Mouse (Mus musculus): ENCODE results near the gene Gm9833. TPM values are rescaled to one million over a fixed set of nuclear protein-coding genes. Genes with fewer than 3 reads are reported as not detected.

Gm9833 gene
- polyA plus RNA-seq, 1 experiment from 2014 or later: 1.5 TPM

DNA sequence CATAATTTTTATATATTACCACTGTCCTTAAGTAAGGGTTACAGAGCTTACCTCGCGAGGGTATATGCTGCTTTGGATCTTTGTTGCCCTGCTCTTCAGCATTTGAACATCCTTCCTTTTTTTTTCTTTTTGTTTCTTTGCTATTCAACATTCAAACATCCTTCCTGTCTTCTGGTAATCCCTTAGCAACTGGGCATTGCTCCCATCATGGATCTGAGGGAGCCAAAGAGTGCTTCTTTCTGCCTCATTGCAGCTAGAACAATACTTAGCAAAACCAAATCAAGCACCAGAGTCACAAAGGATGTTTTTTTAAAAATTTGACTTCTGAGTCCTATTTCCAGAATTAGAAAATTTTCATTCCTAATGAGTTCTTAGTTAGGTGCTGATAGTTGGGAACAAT is 24.8 kb downstream of the Gm9833 start:
- Histone ChIP-seq H3K36me3 (ENCODE audit: control insufficient read depth, insufficient read depth, low read length) (no peaks in the 10 kb centered on the region), H3K4me1 (ENCODE audit: control insufficient read depth, insufficient read depth, low read length) (no peaks in the 10 kb centered on the region), H3K27ac (ENCODE audit: low read length) (no peak overlapping the region), H3K9ac (ENCODE audit: low read depth, low read length) (no peak overlapping the region), H3K9me3 (ENCODE audit: control insufficient read depth, low read length) (no peaks in the 10 kb centered on the region), H3K27me3 (replicated peaks; ENCODE audit: control insufficient read depth, insufficient read depth, low read length) (no peaks in the 10 kb centered on the region), H3K4me3 (ENCODE audit: low read length) (no peak overlapping the region), H3K4me2 (ENCODE audit: low read depth, low read length) (no peak overlapping the region)
- no peak for ATAC-seq
- WGBS: 91% methylated on average over 2 of the region's 2 CpGs

DNA sequence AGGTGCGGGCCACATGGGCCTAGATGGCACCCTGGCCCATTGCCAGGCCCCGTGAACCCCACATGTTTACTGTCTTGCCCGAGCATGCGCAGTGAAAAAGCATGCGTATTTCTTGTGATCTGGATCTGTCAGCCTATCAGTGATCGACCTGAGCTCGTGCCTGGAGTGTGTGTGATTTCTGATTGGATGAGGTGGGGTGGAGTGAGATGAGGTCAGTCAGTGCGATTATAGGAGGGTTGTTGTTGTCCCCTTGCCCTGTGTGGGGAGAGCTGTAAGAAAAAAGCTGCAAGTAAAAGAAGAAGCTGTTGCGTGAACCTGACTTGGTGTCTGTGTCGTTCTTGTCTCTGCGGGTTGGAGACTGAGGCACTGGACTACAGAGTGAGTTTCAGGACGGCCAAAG is 28.6 kb downstream of the Gm9833 start:
- 91% methylated on average over 12 of the region's 12 CpGs for WGBS
- no peak for ATAC-seq

DNA sequence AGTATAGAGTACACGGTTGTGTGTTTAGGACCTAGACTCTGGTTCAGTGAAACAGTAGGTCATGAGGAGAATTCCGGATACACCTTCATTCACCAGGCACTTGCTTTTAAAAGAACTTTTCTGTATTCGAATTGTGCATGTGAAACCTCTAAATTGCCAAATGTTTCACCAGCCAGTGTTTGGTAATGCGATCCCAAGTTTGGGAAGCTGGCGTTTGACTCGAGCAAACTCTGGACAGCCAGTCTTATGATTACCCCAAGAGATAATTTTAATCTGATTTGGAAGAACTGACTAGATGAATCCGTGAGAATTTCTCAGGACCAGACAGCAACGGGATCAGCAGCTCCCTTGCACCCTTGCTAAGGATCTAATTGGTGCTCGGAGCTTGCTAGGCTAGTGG is 33.3 kb downstream of the Gm9833 start:
- Histone ChIP-seq H3K4me1 (ENCODE audit: control insufficient read depth, insufficient read depth, low read length) (no peaks in the 10 kb centered on the region), H3K27ac (ENCODE audit: low read length) (no peak overlapping the region), H3K9me3 (ENCODE audit: control insufficient read depth, low read length) (no peaks in the 10 kb centered on the region), H3K4me3 (ENCODE audit: low read length) (no peak overlapping the region), H3K27me3 (replicated peaks; ENCODE audit: control insufficient read depth, insufficient read depth, low read length) (no peaks in the 10 kb centered on the region), H3K9ac (ENCODE audit: low read depth, low read length) (no peak overlapping the region), H3K36me3 (ENCODE audit: control insufficient read depth, insufficient read depth, low read length) (no peaks in the 10 kb centered on the region), H3K4me2 (ENCODE audit: low read depth, low read length) (no peak overlapping the region)
- 87% methylated on average over 9 of the region's 9 CpGs for WGBS
- ATAC-seq: no peak

More for the DNA sequence above, 28.6 kb downstream of the Gm9833 start:
- Histone ChIP-seq H3K36me3 (ENCODE audit: control insufficient read depth, insufficient read depth, low read length) (no peaks in the 10 kb centered on the region), H3K9ac (ENCODE audit: low read depth, low read length) (no peak overlapping the region), H3K4me1 (ENCODE audit: control insufficient read depth, insufficient read depth, low read length) (no peaks in the 10 kb centered on the region), H3K27ac (ENCODE audit: low read length) (no peak overlapping the region), H3K9me3 (ENCODE audit: control insufficient read depth, low read length) (no peaks in the 10 kb centered on the region), H3K4me3 (ENCODE audit: low read length) (no peak overlapping the region), H3K27me3 (replicated peaks; ENCODE audit: control insufficient read depth, insufficient read depth, low read length) (no peaks in the 10 kb centered on the region), H3K4me2 (ENCODE audit: low read depth, low read length) (no peak overlapping the region)

DNA sequence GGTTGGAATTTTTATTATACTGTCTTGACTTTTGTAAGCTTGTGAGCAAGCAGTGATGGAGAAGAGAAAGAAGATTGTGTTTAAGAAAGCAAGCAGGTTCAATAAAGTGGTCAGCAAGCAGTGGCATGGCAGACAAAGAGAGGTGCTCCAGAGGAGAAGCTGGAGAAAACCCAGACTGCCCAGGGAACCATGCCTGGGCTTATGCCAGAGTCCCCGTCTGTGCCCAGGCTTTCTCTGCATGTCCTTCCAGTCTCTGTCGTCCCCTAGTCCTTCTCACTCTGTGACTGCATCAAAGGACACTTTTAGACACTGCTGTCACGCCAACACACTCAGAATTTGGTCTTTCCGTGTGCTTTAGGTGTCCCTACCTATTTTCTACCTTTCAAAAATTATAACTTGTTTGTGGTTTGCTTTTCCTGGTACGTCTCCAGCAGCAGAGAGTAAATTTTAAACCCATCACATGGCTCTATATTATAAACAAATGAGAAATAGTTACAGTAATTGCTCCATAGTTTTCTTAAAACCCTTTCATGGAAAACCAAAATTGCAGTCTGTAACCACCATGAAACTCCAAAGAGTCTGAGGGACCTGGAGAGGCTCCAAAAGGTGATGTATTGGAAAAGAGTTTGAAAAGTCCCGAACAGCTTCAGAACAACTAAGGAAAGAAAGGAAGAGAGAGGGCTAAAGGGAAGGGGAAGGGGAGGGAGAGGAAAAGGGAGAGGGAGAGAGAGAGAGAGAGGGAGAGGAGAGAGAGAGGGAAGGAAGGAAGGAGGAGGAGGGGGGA is 34.2 kb downstream of the Gm9833 start:
- Histone ChIP-seq H3K4me1 (ENCODE audit: control insufficient read depth, insufficient read depth, low read length) (no peaks in the 10 kb centered on the region), H3K4me2 (ENCODE audit: low read depth, low read length) (no peak overlapping the region), H3K9ac (ENCODE audit: low read depth, low read length) (no peak overlapping the region), H3K27me3 (replicated peaks; ENCODE audit: control insufficient read depth, insufficient read depth, low read length) (no peaks in the 10 kb centered on the region), H3K9me3 (ENCODE audit: control insufficient read depth, low read length) (no peaks in the 10 kb centered on the region), H3K27ac (ENCODE audit: low read length) (no peak overlapping the region), H3K4me3 (ENCODE audit: low read length) (no peak overlapping the region), H3K36me3 (ENCODE audit: control insufficient read depth, insufficient read depth, low read length) (no peaks in the 10 kb centered on the region)
- WGBS: 67% methylated on average over 6 of the region's 6 CpGs
- no peak for ATAC-seq

DNA sequence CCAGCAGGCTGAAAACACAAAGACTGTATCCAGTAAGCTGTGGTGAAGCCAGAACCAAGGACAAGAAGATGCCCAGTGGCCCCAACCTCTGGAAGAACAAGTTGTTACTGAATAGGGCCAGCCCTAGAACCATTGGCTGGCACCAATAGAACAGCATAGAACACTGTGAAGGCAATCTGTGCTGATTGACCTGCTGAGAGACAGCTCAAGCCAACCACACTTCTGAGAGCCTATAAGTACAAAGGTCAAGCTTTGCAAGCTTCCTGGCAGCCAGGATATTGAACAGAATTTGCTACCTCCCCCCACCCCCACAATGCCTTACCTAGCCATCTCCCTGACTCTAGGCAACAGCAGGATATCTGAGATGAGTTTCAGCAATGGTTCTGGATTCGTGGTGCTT is 35.7 kb downstream of the Gm9833 start:
- H3K36me3 ChIP-seq (ENCODE audit: control insufficient read depth, insufficient read depth, low read length): no peaks in the 10 kb centered on the region
- no peak overlapping the region for H3K4me2 ChIP-seq (ENCODE audit: low read depth, low read length)
- no peak overlapping the region for H3K27ac ChIP-seq (ENCODE audit: low read length)
- no peak overlapping the region for H3K4me3 ChIP-seq (ENCODE audit: low read length)
- H3K27me3 ChIP-seq (replicated peaks; ENCODE audit: control insufficient read depth, insufficient read depth, low read length): no peaks in the 10 kb centered on the region
- H3K9ac ChIP-seq (ENCODE audit: low read depth, low read length): no peak overlapping the region
- WGBS: 77% methylated on average over 1 of the region's 1 CpGs
- no peak for ATAC-seq
- no peaks in the 10 kb centered on the region for H3K4me1 ChIP-seq (ENCODE audit: control insufficient read depth, insufficient read depth, low read length)
- no peaks in the 10 kb centered on the region for H3K9me3 ChIP-seq (ENCODE audit: control insufficient read depth, low read length)

DNA sequence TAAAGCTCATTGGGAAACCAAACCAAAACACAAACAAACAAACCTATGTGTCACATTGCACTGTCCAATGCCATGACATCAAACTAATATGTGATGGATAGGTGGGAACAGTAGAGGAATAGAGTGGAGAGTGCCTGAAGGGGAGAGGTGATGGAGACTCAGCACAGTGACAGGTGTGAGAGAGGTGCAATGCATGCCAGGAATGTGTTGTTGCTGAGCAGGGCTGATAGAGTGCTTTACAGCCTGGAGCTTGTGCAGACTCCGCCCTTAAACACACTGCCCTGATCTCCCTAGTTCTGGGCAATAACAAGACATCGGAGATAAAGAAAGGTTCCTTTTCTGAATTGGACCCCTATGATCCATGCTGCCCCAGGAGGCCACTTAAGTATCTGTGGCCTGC is 36.2 kb downstream of the Gm9833 start:
- Histone ChIP-seq H3K27ac (ENCODE audit: low read length) (no peak overlapping the region), H3K4me2 (ENCODE audit: low read depth, low read length) (no peak overlapping the region), H3K9me3 (ENCODE audit: control insufficient read depth, low read length) (no peaks in the 10 kb centered on the region), H3K4me3 (ENCODE audit: low read length) (no peak overlapping the region), H3K4me1 (ENCODE audit: control insufficient read depth, insufficient read depth, low read length) (no peaks in the 10 kb centered on the region), H3K27me3 (replicated peaks; ENCODE audit: control insufficient read depth, insufficient read depth, low read length) (no peaks in the 10 kb centered on the region), H3K36me3 (ENCODE audit: control insufficient read depth, insufficient read depth, low read length) (no peaks in the 10 kb centered on the region), H3K9ac (ENCODE audit: low read depth, low read length) (no peak overlapping the region)
- no peak for ATAC-seq
- WGBS: 66% methylated on average over 2 of the region's 2 CpGs

DNA sequence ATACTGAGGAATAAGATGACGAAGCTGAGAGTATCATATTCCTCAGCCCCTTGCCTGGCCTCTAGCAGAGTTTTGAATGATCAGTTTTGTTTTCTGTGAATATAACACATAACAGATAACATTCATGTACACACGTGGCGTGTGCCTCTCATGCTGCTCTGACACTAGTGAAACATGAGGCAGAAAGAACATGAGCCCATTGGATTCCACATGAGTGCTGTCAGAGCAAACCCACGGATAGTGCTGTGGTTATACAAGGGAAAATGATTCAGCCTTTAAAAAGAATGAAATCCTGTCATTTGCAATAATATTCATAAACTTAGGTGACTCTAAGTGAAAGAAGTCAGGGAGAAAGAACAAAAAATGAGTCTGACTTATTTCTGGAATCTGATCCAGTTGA is 37.4 kb downstream of the Gm9833 start:
- Histone ChIP-seq H3K27ac (ENCODE audit: low read length) (no peak overlapping the region), H3K4me3 (ENCODE audit: low read length) (no peak overlapping the region), H3K36me3 (ENCODE audit: control insufficient read depth, insufficient read depth, low read length) (no peaks in the 10 kb centered on the region), H3K4me2 (ENCODE audit: low read depth, low read length) (no peak overlapping the region), H3K9ac (ENCODE audit: low read depth, low read length) (no peak overlapping the region), H3K9me3 (ENCODE audit: control insufficient read depth, low read length) (no peaks in the 10 kb centered on the region), H3K4me1 (ENCODE audit: control insufficient read depth, insufficient read depth, low read length) (no peaks in the 10 kb centered on the region), H3K27me3 (replicated peaks; ENCODE audit: control insufficient read depth, insufficient read depth, low read length) (no peaks in the 10 kb centered on the region)
- WGBS: 75% methylated on average over 4 of the region's 4 CpGs
- ATAC-seq: no peak

DNA sequence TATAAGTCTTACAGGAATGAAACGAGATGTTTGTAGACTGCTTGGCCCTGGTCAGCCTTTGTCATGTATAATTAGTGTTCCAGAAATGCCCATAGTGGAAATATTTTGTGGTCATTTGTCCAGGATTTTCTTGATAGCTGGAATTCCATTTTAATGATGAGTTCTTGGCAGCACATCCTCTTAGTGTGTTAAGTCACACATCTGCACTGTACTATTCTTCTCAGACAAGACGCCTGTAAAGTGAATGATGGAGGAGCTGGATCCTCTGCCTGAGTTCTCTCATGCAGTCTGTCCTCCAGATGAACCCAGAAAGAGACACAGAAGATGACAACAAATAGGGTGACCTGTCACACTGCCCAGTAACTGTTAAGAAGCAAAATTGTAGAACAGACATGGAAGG is 38.1 kb downstream of the Gm9833 start:
- H3K4me3 ChIP-seq (ENCODE audit: low read length): no peak overlapping the region
- no peaks in the 10 kb centered on the region for H3K4me1 ChIP-seq (ENCODE audit: control insufficient read depth, insufficient read depth, low read length)
- no peaks in the 10 kb centered on the region for H3K27me3 ChIP-seq (replicated peaks; ENCODE audit: control insufficient read depth, insufficient read depth, low read length)
- H3K4me2 ChIP-seq (ENCODE audit: low read depth, low read length): no peak overlapping the region
- no peaks in the 10 kb centered on the region for H3K36me3 ChIP-seq (ENCODE audit: control insufficient read depth, insufficient read depth, low read length)
- 67% methylated on average over 2 of the region's 2 CpGs for WGBS
- no peaks in the 10 kb centered on the region for H3K9me3 ChIP-seq (ENCODE audit: control insufficient read depth, low read length)
- no peak overlapping the region for H3K9ac ChIP-seq (ENCODE audit: low read depth, low read length)
- ATAC-seq: no peak
- H3K27ac ChIP-seq (ENCODE audit: low read length): no peak overlapping the region

DNA sequence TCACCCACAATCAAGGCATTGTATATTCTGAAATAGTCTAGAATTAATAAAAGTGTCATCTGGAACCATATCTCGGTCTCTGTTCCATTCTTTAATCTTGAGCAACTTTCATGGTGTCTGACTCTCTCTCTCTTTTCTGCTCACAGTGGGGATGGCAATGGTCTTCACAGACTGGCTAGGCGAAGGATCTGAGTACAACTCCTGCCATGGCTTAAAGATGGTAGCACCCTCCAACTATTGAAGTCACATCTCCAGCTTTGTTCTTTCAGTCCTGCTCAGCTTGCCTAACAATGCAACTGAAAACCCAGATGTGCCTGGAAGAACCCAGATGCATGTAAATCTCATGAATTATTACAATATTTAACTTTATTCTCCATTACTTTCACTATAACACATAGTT is 38.6 kb downstream of the Gm9833 start:
- no peak overlapping the region for H3K27ac ChIP-seq (ENCODE audit: low read length)
- H3K4me2 ChIP-seq (ENCODE audit: low read depth, low read length): no peak overlapping the region
- no peak overlapping the region for H3K9ac ChIP-seq (ENCODE audit: low read depth, low read length)
- ATAC-seq: no peak
- H3K9me3 ChIP-seq (ENCODE audit: control insufficient read depth, low read length): no peaks in the 10 kb centered on the region
- no peaks in the 10 kb centered on the region for H3K27me3 ChIP-seq (replicated peaks; ENCODE audit: control insufficient read depth, insufficient read depth, low read length)
- WGBS: 88% methylated on average over 2 of the region's 2 CpGs
- no peak overlapping the region for H3K4me3 ChIP-seq (ENCODE audit: low read length)
- H3K4me1 ChIP-seq (ENCODE audit: control insufficient read depth, insufficient read depth, low read length): no peaks in the 10 kb centered on the region
- H3K36me3 ChIP-seq (ENCODE audit: control insufficient read depth, insufficient read depth, low read length): no peaks in the 10 kb centered on the region

DNA sequence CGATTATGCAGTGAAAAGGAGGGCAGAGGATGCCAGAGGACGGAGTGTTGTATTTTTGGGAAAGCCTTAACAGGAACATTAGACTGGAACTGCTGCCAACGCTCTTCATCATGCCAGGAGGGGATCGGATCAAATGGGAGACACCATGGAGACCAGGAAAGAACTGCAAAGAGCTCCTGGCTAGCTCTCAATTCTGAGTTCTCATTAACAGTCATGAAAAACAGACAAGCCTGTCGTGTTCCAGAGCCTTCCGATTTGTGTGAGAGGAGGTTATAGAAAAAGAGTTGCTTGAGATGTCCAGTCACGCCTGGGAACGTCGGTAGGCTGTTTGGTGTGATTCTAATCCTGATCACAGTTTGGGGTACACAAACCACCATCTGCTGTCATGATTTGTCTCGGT is 39.0 kb downstream of the Gm9833 start:
- no peak overlapping the region for H3K4me2 ChIP-seq (ENCODE audit: low read depth, low read length)
- H3K9ac ChIP-seq (ENCODE audit: low read depth, low read length): no peak overlapping the region
- H3K27ac ChIP-seq (ENCODE audit: low read length): no peak overlapping the region
- H3K27me3 ChIP-seq (replicated peaks; ENCODE audit: control insufficient read depth, insufficient read depth, low read length): no peaks in the 10 kb centered on the region
- no peaks in the 10 kb centered on the region for H3K9me3 ChIP-seq (ENCODE audit: control insufficient read depth, low read length)
- ATAC-seq: no peak
- 81% methylated on average over 10 of the region's 10 CpGs for WGBS
- no peak overlapping the region for H3K4me3 ChIP-seq (ENCODE audit: low read length)
- H3K36me3 ChIP-seq (ENCODE audit: control insufficient read depth, insufficient read depth, low read length): no peaks in the 10 kb centered on the region
- H3K4me1 ChIP-seq (ENCODE audit: control insufficient read depth, insufficient read depth, low read length): no peaks in the 10 kb centered on the region

Measured in intestine, embryonic 16.5 days (tissue).